Mouse (Mus musculus) embryonic facial prominence, embryonic 11.5 days (tissue): ENCODE data around the gene Ascc1. TPM values are rescaled to one million over a fixed set of nuclear protein-coding genes. Genes with fewer than 3 reads are reported as not detected.
A peak's percentile ranks its signal among the peaks of the same experiment; 100 is the strongest.
"Not testable (repeated sequence)": the region's sequence is repeated elsewhere in the genome, so short reads cannot be mapped to it uniquely, and the experiment has no call there.

Experiments used
- ATAC-seq: fragments of 200-750 bp; cut with Nextera tagmentation; replicated peaks from 2 replicates; pipeline ENCODE4 v1.8.0; 2017; ENCODE audit warnings: low read depth; ENCODE audit not compliant: insufficient number of reproducible peaks, low FRiP score, low TSS enrichment
- DNase-seq: peaks from one replicate; pipeline ENCODE4 v3.0.0-alpha.2; 2015; ENCODE audit warnings: low spot score
- H3K27ac ChIP-seq: fragments of 300-500 bp; sonication (generic); replicated peaks from 2 replicates; pipeline ENCODE4 v1.5.1; 2014; ENCODE audit warnings: mild to moderate bottlenecking, low read depth, low read length, control low read depth
- H3K27me3 ChIP-seq: fragments of 300-500 bp; sonication (generic); 2 replicates; pipeline ENCODE4 v1.6.1; 2014; ENCODE audit warnings: mild to moderate bottlenecking, low read length, moderate library complexity, mixed read lengths; ENCODE audit not compliant: control insufficient read depth, insufficient read depth
- H3K36me3 ChIP-seq: fragments of 300-500 bp; sonication (generic); replicated peaks from 2 replicates; pipeline ENCODE4 v1.6.1; 2014; ENCODE audit warnings: low read depth, mild to moderate bottlenecking, low read length, moderate library complexity, mixed read lengths; ENCODE audit not compliant: control insufficient read depth, insufficient read depth
- H3K4me1 ChIP-seq: fragments of 300-500 bp; sonication (generic); 2 replicates; pipeline ENCODE4 v1.6.1; 2014; ENCODE audit warnings: low read length, mixed read lengths; ENCODE audit not compliant: control insufficient read depth, insufficient read depth
- H3K4me2 ChIP-seq: fragments of 300-500 bp; sonication (generic); 2 replicates; pipeline ENCODE4 v1.6.1; 2014; ENCODE audit warnings: low read depth, mild to moderate bottlenecking, control low read depth, low read length, moderate library complexity
- H3K4me3 ChIP-seq: fragments of 300-500 bp; sonication (generic); 2 replicates; pipeline ENCODE4 v1.5.1; 2014; ENCODE audit warnings: low read depth, low read length, control low read depth
- H3K9ac ChIP-seq: fragments of 300-500 bp; sonication (generic); replicated peaks from 2 replicates; pipeline ENCODE4 v1.6.1; 2014; ENCODE audit warnings: mild to moderate bottlenecking, control low read depth, low read length
- H3K9me3 ChIP-seq: fragments of 300-500 bp; sonication (generic); replicated peaks from 2 replicates; pipeline ENCODE4 v1.6.1; 2016; ENCODE audit warnings: mild to moderate bottlenecking, low read length, inconsistent platforms, mixed read lengths; ENCODE audit not compliant: control insufficient read depth
- WGBS: fragments of 180-500 bp; shearing (Covaris S2); extraction: QIAGEN DNeasy Blood & Tissue Kit; methylation state at CpG from one replicate; pipeline ENCODE4 v1.1.7; 2014; 5-methylcytosine and 5-hydroxymethylcytosine counted together
- microRNA-seq: library from miRNA; unstranded; fragments of <30 nt; microRNA quantifications from one replicate; pipeline ENCODE4, GENCODE M21; 2016; ENCODE audit warnings: borderline number of aligned reads
- polyA plus RNA-seq: library from polyadenylated mRNA; unstranded; fragments of >200 nt; fragmentation: Nextera tagmentation; extraction: Ambion mirVana; gene quantifications from 2 replicates; pipeline ENCODE4 v1.2.1, GENCODE M21; 2014

Ascc1 gene
- polyA plus RNA-seq, 1 experiment from 2014 or later, result 48.7 TPM

DNA sequence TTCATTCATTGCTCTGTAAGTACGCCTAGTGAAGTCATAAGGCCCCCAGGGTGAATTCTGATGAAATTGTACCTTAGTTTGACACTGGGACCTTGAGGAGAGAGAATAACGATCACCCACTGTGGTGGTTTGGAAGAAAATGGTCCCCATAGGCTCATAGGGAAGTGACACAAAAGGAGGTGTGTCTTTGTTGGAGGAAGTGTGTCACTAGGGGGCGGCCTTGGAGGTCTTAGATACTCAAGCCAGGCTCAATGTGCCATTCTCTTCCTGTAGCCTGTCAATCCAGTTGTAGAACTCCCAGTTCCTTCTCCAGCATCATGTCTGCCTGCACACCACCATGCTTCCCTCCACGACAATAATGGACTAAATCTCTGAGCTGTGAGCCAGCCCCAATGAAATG, 138.1 kb downstream of the Ascc1 start:
- no peak overlapping the region for H3K9ac ChIP-seq
- no peak overlapping the region for H3K27ac ChIP-seq
- no peak overlapping the region for H3K4me3 ChIP-seq
- no peaks in the 10 kb centered on the region for H3K27me3 ChIP-seq
- H3K4me2 ChIP-seq, result no peak overlapping the region
- DNase-seq (no peak), ATAC-seq (no peak)
- H3K36me3 ChIP-seq, result no peaks in the 10 kb centered on the region
- H3K9me3 ChIP-seq, result no peaks in the 10 kb centered on the region
- WGBS, result 83% methylated on average over 4 of the region's 4 CpGs
- no peaks in the 10 kb centered on the region; the same call in 1 of the 2 replicates for H3K4me1 ChIP-seq

DNA sequence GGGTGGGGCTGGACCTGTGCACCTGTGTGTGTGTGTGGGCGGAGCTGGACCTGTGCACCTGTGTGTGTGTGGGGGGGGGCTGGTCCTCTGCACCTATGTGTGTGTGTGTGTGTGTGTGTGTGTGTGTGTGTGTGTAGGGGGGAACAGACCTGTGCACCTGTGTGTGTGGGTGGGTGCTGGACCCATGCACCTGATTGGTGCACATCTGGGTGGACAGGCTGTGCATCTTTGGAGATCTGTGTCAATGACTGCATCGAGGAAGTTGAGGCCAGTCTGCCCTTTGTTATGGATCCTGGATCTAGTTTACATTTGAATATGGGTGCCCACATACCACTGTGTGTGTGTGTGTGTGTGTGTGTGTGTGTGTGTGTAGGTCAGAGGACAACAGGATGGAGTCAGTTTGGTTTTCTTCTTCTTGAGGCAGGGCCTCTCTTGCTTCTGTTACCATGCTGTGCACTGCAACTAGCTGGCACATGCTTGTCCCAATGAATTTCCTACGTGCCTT, 139.1 kb downstream of the Ascc1 start:
- H3K9ac ChIP-seq, result no peak overlapping the region
- H3K4me2 ChIP-seq, result no peak overlapping the region
- no peaks in the 10 kb centered on the region for H3K27me3 ChIP-seq
- WGBS, result 99% methylated on average over 3 of the region's 3 CpGs
- H3K27ac ChIP-seq, result no peak overlapping the region
- no peaks in the 10 kb centered on the region for H3K9me3 ChIP-seq
- ATAC-seq (0 out of 2 replicates have a peak, but pooled peaks have one; percentile 20), DNase-seq (no peak)
- H3K36me3 ChIP-seq, result no peaks in the 10 kb centered on the region
- H3K4me1 ChIP-seq, result no peaks in the 10 kb centered on the region; the same call in 1 of the 2 replicates
- H3K4me3 ChIP-seq, result no peak overlapping the region

DNA sequence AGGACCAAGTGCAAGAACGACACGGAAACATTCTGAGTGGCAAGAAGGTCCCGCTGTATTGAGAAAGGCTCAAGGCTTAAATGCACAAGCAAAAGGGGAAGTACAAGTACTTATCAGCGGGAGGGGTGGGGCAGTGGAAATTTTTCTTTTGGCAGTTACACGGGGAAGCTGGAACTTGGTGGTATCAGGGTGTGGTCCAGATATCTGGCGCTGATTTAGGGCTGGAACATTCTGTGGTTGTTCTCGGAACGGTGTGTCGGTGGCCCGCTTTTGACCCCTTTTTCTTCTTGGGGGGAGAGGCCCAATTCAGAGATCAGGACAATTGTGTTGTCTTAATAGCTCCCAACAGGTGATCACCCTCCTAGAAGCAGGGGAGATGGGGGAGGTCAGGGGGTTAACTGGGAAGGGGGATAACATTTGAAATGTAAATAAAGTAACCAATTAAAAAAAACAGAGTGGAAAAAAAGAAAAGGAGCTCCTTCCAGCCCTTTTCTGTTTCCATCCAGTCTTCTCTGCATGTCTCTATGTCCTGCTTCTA, 145.0 kb downstream of the Ascc1 start:
- not testable (repeated sequence) for H3K9me3 ChIP-seq, DNase-seq, H3K36me3 ChIP-seq, H3K4me3 ChIP-seq, ATAC-seq, H3K27ac ChIP-seq, H3K4me1 ChIP-seq, H3K27me3 ChIP-seq, H3K4me2 ChIP-seq, H3K9ac ChIP-seq
- WGBS, result 71% methylated on average over 10 of the region's 10 CpGs

GRCm38 (mm10) chr10:60148087-60148486, 145.5 kb downstream of the Ascc1 start:
- Histone ChIP-seq H3K4me2 (no peak overlapping the region), H3K9ac (no peak overlapping the region), H3K4me1 (no peaks in the 10 kb centered on the region), H3K36me3 (no peaks in the 10 kb centered on the region), H3K27ac (no peak overlapping the region), H3K4me3 (no peak overlapping the region), H3K27me3 (no peaks in the 10 kb centered on the region), H3K9me3 (no peaks in the 10 kb centered on the region)
- no peak for ATAC-seq
- 2% methylated on average over 5 of the region's 5 CpGs for WGBS
- DNase-seq, result peak; percentile 91

Small RNAs within 50 kb of the gene (microRNA-seq; reads per million reads assigned to microRNA genes)
- not detected for gene Mir6906

Other genes with a start within 250 kb of the Ascc1 start
- 19.4 and 21.6 TPM in 2 replicates for gene Dnajb12, start 123.2 kb upstream of the Ascc1 start, polyA plus RNA-seq
- 6.3 and 6.9 TPM in 2 replicates for gene Ddit4, start 51.0 kb upstream of the Ascc1 start, polyA plus RNA-seq
- gene Anapc16, start 330 bp downstream of the Ascc1 start, polyA plus RNA-seq, result 88.7 and 93.8 TPM in 2 replicates
- 4.8 and 7.4 TPM in 2 replicates for gene Spock2, start 103.4 kb downstream of the Ascc1 start, polyA plus RNA-seq
- gene Chst3, start 216.5 kb downstream of the Ascc1 start, polyA plus RNA-seq, result 0.86 and 1.4 TPM in 2 replicates